Mouse (Mus musculus) midbrain, embryonic 12.5 days (tissue): ENCODE data around the gene Asb5. TPM values are rescaled to one million over a fixed set of nuclear protein-coding genes. Genes with fewer than 3 reads are reported as not detected.

Experiments
- ATAC-seq: fragments of 200-750 bp; cut with Nextera tagmentation; 2 replicates; pipeline ENCODE4 v1.8.0; 2017; ENCODE audit warnings: low read depth, moderate TSS enrichment, moderate library complexity; ENCODE audit not compliant: low FRiP score
- H3K27ac ChIP-seq: fragments of 300-500 bp; sonication (generic); replicated peaks from 2 replicates; pipeline ENCODE4 v1.5.1; 2016; ENCODE audit warnings: mild to moderate bottlenecking
- H3K27me3 ChIP-seq: fragments of 300-500 bp; sonication (generic); 2 replicates; pipeline ENCODE4 v1.6.1; 2016; ENCODE audit warnings: mild to moderate bottlenecking
- H3K36me3 ChIP-seq: fragments of 300-500 bp; sonication (generic); 2 replicates; pipeline ENCODE4 v1.6.1; 2016
- H3K4me1 ChIP-seq: fragments of 300-500 bp; sonication (generic); 2 replicates; pipeline ENCODE4 v1.6.1; 2016
- H3K4me2 ChIP-seq: fragments of 300-500 bp; sonication (generic); replicated peaks from 2 replicates; pipeline ENCODE4 v1.6.1; 2016; ENCODE audit warnings: mild to moderate bottlenecking, moderate library complexity
- H3K4me3 ChIP-seq: fragments of 300-500 bp; sonication (generic); 2 replicates; pipeline ENCODE4 v1.5.1; 2016; ENCODE audit warnings: mild to moderate bottlenecking
- H3K9ac ChIP-seq: fragments of 300-500 bp; sonication (generic); replicated peaks from 2 replicates; pipeline ENCODE4 v1.6.1; 2016; ENCODE audit warnings: mild to moderate bottlenecking, moderate library complexity
- H3K9me3 ChIP-seq: fragments of 300-500 bp; sonication (generic); 2 replicates; pipeline ENCODE4 v1.6.1; 2016; ENCODE audit warnings: mild to moderate bottlenecking
- WGBS: fragments of 180-500 bp; shearing (Covaris S2); methylation state at CpG from one replicate; pipeline ENCODE4 v1.1.7; 2016; 5-methylcytosine and 5-hydroxymethylcytosine counted together
- polyA plus RNA-seq: library from polyadenylated mRNA; unstranded; fragments of >200 nt; fragmentation: Nextera tagmentation; extraction: Ambion mirVana; gene quantifications from 2 replicates; pipeline ENCODE4 v1.2.1, GENCODE M21; 2016

Asb5 gene
- polyA plus RNA-seq, 1 experiment from 2014 or later: 5.8 TPM

DNA sequence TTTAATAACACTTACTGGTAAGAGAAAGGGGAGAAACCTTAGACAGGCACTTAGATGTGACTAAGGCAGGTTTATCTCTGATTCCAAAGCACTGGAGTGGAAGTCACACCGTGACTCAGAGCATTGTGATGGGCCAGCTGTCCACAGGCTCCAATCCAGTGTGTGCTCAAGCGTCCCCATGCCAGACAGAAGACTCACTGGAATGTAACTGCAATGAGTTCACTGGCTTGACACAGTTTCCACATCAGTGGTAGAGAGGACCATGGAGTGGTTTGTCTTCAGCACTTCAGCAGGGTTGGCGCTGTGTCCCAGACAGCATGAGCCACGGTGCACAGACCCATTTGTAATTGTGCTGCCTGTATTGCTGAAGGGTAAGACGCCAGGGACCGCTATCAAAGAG lies 19.0 kb downstream of the Asb5 start:
- H3K27ac ChIP-seq: no peak overlapping the region
- H3K4me1 ChIP-seq: no peaks in the 10 kb centered on the region
- peaks cover 2% of the 10 kb centered on the region; the same call in 1 of the 2 replicates for H3K27me3 ChIP-seq
- no peak overlapping the region for H3K9ac ChIP-seq
- no peaks in the 10 kb centered on the region for H3K9me3 ChIP-seq
- 66% methylated on average over 6 of the region's 6 CpGs for WGBS
- H3K36me3 ChIP-seq: no peaks in the 10 kb centered on the region
- no peak overlapping the region for H3K4me3 ChIP-seq
- H3K4me2 ChIP-seq: no peak overlapping the region
- ATAC-seq: no peak

- ATAC-seq: no peak
Measured at GRCm38 (mm10) chr8:54550026-54550574, 20.7 kb downstream of the Asb5 start.

GRCm38 (mm10) chr8:54554921-54555320 lies 25.5 kb downstream of the Asb5 start:
- Histone ChIP-seq H3K4me2 (no peak overlapping the region), H3K9me3 (no peaks in the 10 kb centered on the region), H3K27me3 (no peaks in the 10 kb centered on the region), H3K9ac (no peak overlapping the region), H3K4me3 (no peak overlapping the region), H3K4me1 (no peaks in the 10 kb centered on the region), H3K36me3 (no peaks in the 10 kb centered on the region), H3K27ac (no peak overlapping the region)
- WGBS: 82% methylated on average over 2 of the region's 2 CpGs
- no peak for ATAC-seq

More at GRCm38 (mm10) chr8:54550026-54550574, 20.7 kb downstream of the Asb5 start:
- no peaks in the 10 kb centered on the region for H3K4me1 ChIP-seq
- no peak overlapping the region for H3K4me2 ChIP-seq
- no peaks in the 10 kb centered on the region for H3K27me3 ChIP-seq
- no peak overlapping the region for H3K9ac ChIP-seq
- no peak overlapping the region for H3K4me3 ChIP-seq
- 94% methylated on average over 12 of the region's 12 CpGs for WGBS
- no peak overlapping the region for H3K27ac ChIP-seq
- H3K36me3 ChIP-seq: no peaks in the 10 kb centered on the region
- no peaks in the 10 kb centered on the region for H3K9me3 ChIP-seq

DNA sequence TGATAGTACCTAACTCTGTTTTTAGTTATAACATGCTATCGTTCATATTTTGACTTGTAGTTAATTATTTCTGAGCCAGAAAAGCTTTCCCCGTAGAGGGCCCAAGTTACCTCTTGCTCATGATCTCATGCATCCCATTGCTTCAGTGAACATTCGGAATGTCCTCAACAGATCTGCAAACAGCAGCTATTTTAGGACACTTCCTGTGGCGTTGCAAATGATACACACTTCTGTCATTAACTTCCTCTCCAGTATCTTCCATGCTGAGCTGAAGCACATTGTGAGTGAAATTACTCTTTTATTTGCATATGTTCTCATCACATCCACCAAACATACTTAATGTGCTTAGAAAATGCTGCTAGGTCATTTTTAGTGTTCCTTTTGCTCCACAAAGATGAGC lies 32.8 kb downstream of the Asb5 start:
- H3K27me3 ChIP-seq: no peaks in the 10 kb centered on the region
- no peaks in the 10 kb centered on the region for H3K36me3 ChIP-seq
- H3K9ac ChIP-seq: no peak overlapping the region
- 84% methylated on average over 4 of the region's 4 CpGs for WGBS
- no peaks in the 10 kb centered on the region for H3K4me1 ChIP-seq
- no peak overlapping the region for H3K27ac ChIP-seq
- no peak overlapping the region for H3K4me3 ChIP-seq
- no peak overlapping the region for H3K4me2 ChIP-seq
- ATAC-seq: no peak
- no peaks in the 10 kb centered on the region for H3K9me3 ChIP-seq

DNA sequence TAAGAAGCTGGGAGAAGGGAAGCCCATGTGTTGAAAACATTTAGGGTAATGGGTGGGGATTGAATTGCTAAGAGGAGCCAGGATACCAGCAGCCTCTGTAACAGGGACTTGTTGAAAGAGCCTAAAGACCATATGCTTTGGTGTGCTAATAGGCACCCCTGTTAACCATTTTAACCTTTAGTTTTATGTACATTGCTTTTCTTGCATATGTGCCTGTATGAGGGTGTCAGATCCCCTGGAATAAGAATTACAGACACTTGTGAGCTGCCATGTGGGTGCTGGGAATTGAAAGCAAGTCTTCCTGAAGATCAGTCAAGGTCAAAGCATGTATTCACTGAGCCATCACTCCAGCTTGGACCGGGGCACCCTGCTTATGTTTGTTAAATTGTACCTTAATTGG lies 35.8 kb downstream of the Asb5 start:
- no peak overlapping the region for H3K9ac ChIP-seq
- no peaks in the 10 kb centered on the region for H3K36me3 ChIP-seq
- H3K4me3 ChIP-seq: no peak overlapping the region
- H3K4me1 ChIP-seq: no peaks in the 10 kb centered on the region
- 100% methylated on average over 1 of the region's 1 CpGs for WGBS
- no peak overlapping the region for H3K4me2 ChIP-seq
- no peak for ATAC-seq
- no peaks in the 10 kb centered on the region for H3K27me3 ChIP-seq
- H3K27ac ChIP-seq: no peak overlapping the region
- no peaks in the 10 kb centered on the region for H3K9me3 ChIP-seq

DNA sequence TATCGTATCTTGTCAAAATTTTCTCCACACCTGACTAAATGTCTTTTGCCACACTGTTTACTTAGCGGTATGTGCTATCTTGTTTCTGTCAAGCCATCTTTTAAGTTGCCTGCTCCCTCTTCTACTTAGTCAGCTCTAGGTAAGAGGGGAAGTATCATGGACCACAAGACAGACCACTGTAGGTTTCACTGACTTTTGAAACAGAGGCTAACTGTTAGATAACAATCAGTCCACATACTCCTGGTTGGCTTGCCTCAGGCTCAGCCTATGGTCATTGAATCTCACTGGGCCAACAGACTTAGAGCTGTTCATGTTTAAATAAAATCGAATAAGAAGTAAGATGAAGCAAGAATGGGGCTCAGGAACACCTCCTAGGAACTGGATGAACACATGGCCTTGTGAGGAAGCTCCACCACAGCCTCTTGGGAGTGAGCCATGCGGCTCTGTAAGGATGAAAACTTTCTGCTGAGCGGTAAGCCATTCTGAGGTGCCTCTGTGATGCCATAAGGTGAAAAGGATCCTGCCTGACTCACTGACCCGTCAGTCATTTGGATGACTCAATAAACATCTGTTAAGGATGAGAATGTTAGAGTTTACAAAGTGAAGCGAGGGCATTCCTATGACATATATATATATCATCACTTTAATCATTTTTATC lies 36.4 kb downstream of the Asb5 start:
- Histone ChIP-seq H3K4me3 (no peak overlapping the region), H3K4me2 (no peak overlapping the region), H3K9ac (no peak overlapping the region), H3K4me1 (no peaks in the 10 kb centered on the region), H3K27me3 (no peaks in the 10 kb centered on the region), H3K27ac (no peak overlapping the region), H3K36me3 (no peaks in the 10 kb centered on the region), H3K9me3 (no peaks in the 10 kb centered on the region)
- WGBS: 91% methylated on average over 7 of the region's 7 CpGs
- no peak for ATAC-seq

- 82% methylated on average over 2 of the region's 2 CpGs for WGBS
- H3K27ac ChIP-seq: no peak overlapping the region
- no peaks in the 10 kb centered on the region for H3K9me3 ChIP-seq
- ATAC-seq: no peak
- no peak overlapping the region for H3K9ac ChIP-seq
- H3K4me1 ChIP-seq: no peaks in the 10 kb centered on the region
- H3K4me2 ChIP-seq: no peak overlapping the region
- no peak overlapping the region for H3K4me3 ChIP-seq
- no peaks in the 10 kb centered on the region for H3K36me3 ChIP-seq
- H3K27me3 ChIP-seq: no peaks in the 10 kb centered on the region
Measured at GRCm38 (mm10) chr8:54567168-54567567, 37.8 kb downstream of the Asb5 start.

DNA sequence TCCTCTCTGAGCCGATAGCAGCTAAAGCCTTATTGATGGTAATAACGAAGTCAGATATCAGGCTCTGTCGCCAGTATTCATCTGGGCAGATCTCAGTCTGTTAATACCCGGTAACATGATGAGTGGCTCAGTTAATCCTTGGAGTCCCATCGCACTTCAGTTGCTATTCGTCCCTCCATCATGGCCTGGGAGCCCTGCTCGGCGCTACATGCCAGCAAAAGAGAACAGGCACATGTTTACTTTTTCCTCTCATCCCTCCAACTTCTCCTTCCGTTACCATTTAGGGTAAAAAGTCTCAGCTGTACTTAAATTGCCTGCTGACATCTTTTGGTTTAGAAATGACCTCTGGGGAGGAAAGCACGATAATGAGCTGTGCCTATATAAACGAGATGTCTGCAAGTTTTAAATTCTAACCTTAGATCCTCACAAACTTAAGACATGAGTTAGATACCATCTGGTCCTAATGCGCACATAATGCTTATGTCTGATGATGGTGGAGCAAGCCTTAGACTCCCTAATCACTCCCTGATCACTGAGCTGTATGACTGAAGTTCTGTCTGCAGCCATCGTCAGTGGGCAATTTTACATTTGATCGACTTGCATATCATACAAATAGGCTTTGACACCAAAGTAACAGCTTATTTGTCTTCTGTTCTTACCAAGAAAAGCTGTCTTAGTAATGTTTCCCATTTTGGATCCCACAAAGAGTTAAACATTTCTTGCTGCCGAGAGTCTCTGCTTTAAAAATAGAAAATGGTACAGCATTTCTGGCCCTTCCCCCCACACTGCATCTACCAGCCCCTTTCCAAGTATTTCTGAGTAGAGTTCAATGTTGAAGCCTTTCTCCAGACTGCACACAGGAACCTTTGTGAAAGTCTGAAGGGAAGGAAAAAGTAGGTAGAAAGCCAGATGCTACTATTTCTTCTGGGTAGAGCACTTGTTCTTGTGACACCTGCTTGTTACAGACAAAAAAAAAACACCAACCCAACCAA lies 41.5 kb downstream of the Asb5 start:
- no peak overlapping the region for H3K4me3 ChIP-seq
- H3K4me2 ChIP-seq: no peak overlapping the region
- no peaks in the 10 kb centered on the region for H3K27me3 ChIP-seq
- no peaks in the 10 kb centered on the region for H3K4me1 ChIP-seq
- no peak for ATAC-seq
- H3K36me3 ChIP-seq: no peaks in the 10 kb centered on the region
- no peaks in the 10 kb centered on the region for H3K9me3 ChIP-seq
- no peak overlapping the region for H3K27ac ChIP-seq
- WGBS: 70% methylated on average over 15 of the region's 15 CpGs
- no peak overlapping the region for H3K9ac ChIP-seq

- H3K4me3 ChIP-seq: no peak overlapping the region
- H3K4me2 ChIP-seq: no peak overlapping the region
- no peak overlapping the region for H3K27ac ChIP-seq
- 81% methylated on average over 3 of the region's 3 CpGs for whole genome bisulfite sequencing
- no peak overlapping the region for H3K9ac ChIP-seq
- no peaks in the 10 kb centered on the region for H3K36me3 ChIP-seq
- ATAC-seq: no peak
- H3K4me1 ChIP-seq: no peaks in the 10 kb centered on the region
- H3K9me3 ChIP-seq: no peaks in the 10 kb centered on the region
- H3K27me3 ChIP-seq: no peaks in the 10 kb centered on the region
Measured at GRCm38 (mm10) chr8:54581436-54581835, 52.1 kb downstream of the Asb5 start.

GRCm38 (mm10) chr8:54582886-54583285 lies 53.5 kb downstream of the Asb5 start:
- H3K27ac ChIP-seq: no peak overlapping the region

GRCm38 (mm10) chr8:54594634-54595033 lies 65.3 kb downstream of the Asb5 start:
- 78% methylated on average over 5 of the region's 5 CpGs for WGBS
- Histone ChIP-seq H3K9ac (no peak overlapping the region), H3K4me3 (no peak overlapping the region), H3K4me2 (no peak overlapping the region), H3K27me3 (no peaks in the 10 kb centered on the region), H3K36me3 (no peaks in the 10 kb centered on the region), H3K27ac (no peak overlapping the region), H3K9me3 (no peaks in the 10 kb centered on the region), H3K4me1 (0 out of 2 replicates have a peak, but pooled peaks cover 6% of the 10 kb centered on the region)
- ATAC-seq: no peak

More at GRCm38 (mm10) chr8:54582886-54583285, 53.5 kb downstream of the Asb5 start:
- Histone ChIP-seq H3K4me1 (no peaks in the 10 kb centered on the region), H3K9ac (no peak overlapping the region), H3K4me2 (no peak overlapping the region), H3K36me3 (no peaks in the 10 kb centered on the region), H3K27me3 (no peaks in the 10 kb centered on the region), H3K4me3 (no peak overlapping the region), H3K9me3 (no peaks in the 10 kb centered on the region)
- 81% methylated on average over 1 of the region's 1 CpGs for WGBS
- no peak for ATAC-seq

DNA sequence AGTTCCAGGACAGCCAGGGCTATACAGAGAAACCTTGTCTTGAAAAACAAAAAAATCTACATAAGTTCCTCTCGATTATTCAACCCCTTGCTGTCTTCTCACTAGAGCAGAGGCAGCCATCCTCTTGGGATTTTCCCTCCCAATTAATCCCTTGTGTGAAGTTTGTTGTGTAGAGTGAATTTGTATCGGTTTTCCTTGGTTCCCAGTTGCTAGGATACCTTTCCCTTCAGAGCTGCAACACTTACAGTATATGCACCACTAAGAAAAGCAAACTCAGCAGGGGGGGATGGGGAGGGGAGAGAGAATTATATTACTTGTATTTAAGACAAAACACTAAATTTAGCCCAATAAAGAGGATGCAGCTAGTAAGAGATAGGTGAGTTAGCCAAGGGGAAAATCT lies 66.7 kb downstream of the Asb5 start:
- H3K27me3 ChIP-seq: no peaks in the 10 kb centered on the region
- H3K36me3 ChIP-seq: no peaks in the 10 kb centered on the region
- WGBS: 40% methylated on average over 2 of the region's 2 CpGs
- H3K4me2 ChIP-seq: no peak overlapping the region
- no peak overlapping the region for H3K9ac ChIP-seq
- H3K9me3 ChIP-seq: no peaks in the 10 kb centered on the region
- no peak overlapping the region for H3K4me3 ChIP-seq
- no peak overlapping the region for H3K27ac ChIP-seq
- H3K4me1 ChIP-seq: peaks cover 13% of the 10 kb centered on the region
- no peak for ATAC-seq
